Mouse (Mus musculus) bone marrow macrophage, adult 2 months (primary cell): ENCODE measurements around the gene Cdk5rap1.

Experiments
- CTCF ChIP-seq: IDR thresholded peaks from 2 replicates; pipeline ENCODE4 v1.5.1; 2012; ENCODE audit warnings: low read depth, mild to moderate bottlenecking, low read length, moderate library complexity
- POLR2A ChIP-seq: IDR thresholded peaks from 2 replicates; pipeline ENCODE4 v1.6.1; 2012; ENCODE audit warnings: mild to moderate bottlenecking, low read depth, low read length, borderline replicate concordance

DNA sequence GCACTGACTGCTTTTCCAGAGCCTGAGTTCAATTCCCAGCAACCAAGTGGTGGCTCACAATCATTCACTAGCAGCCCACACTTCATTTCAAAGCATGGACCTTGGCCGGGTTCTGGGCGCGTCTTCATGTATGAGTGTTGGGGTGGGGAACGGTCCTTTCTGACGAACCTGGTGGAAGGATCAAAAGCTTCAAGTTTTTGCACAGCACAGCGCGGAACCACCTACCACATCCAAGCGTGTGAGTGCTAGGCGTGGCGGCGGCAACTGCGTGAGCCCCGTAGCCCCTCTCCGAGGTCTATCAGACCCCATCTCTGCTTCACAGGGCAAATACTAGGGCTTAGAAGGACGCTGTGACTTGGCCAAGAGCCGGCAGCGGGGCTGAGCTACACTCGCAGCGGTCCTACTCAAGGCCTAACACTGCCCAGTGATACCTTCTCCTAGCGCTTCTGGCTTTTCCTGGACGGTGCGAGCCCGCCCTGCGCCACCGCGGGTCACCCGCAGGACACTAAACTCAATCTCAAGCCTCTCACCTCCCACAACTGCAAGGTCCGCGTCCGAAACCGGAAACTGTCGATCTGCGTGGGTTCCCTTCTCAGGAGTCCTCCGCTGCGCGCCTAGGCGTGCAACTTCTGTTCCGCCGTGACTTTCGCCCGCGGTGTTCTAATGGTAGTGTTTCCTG lies 520 bp downstream of the Cdk5rap1 start:
- TF ChIP-seq CTCF (no peak), POLR2A (no peak)
